Mouse (Mus musculus) embryo, embryonic 9.5 days (tissue): Measurements from ENCODE around the gene B3gnt6.

ENCODE experiments used
- DNase-seq: peaks from one replicate; pipeline ENCODE4 v3.0.0-alpha.2; 2017; ENCODE audit errors: extremely low spot score

The B3gnt6 gene

GRCm38 (mm10) chr7:98177071-98177485, 22.2 kb downstream of the B3gnt6 start:
- no peak for DNase-seq

- no peak for DNase-seq
These were observed 22.8 kb downstream of the B3gnt6 start for GRCm38 (mm10) chr7:98176322-98177070.

GRCm38 (mm10) chr7:98174883-98175755, 24.2 kb downstream of the B3gnt6 start:
- no peak for DNase-seq

GRCm38 (mm10) chr7:98173408-98173807, 25.9 kb downstream of the B3gnt6 start:
- no peak for DNase-seq

- DNase-seq, result no peak
These were observed 26.6 kb downstream of the B3gnt6 start for GRCm38 (mm10) chr7:98172661-98173060.

GRCm38 (mm10) chr7:98171141-98172073, 27.9 kb downstream of the B3gnt6 start:
- no peak for DNase-seq

- no peak for DNase-seq
These were observed 34.2 kb downstream of the B3gnt6 start for GRCm38 (mm10) chr7:98164999-98165528.

- DNase-seq, result no peak
These were observed 34.8 kb downstream of the B3gnt6 start for GRCm38 (mm10) chr7:98164382-98164998.

- DNase-seq, result no peak
These were observed 35.6 kb downstream of the B3gnt6 start for GRCm38 (mm10) chr7:98163700-98164099.

GRCm38 (mm10) chr7:98162239-98162638, 37.0 kb downstream of the B3gnt6 start:
- DNase-seq, result no peak

GRCm38 (mm10) chr7:98160041-98160740, 39.1 kb downstream of the B3gnt6 start:
- no peak for DNase-seq

GRCm38 (mm10) chr7:98158481-98158880, 40.8 kb downstream of the B3gnt6 start:
- DNase-seq, result no peak

GRCm38 (mm10) chr7:98157636-98158332, 41.5 kb downstream of the B3gnt6 start:
- no peak for DNase-seq

GRCm38 (mm10) chr7:98156280-98156665, 43.0 kb downstream of the B3gnt6 start:
- no peak for DNase-seq

GRCm38 (mm10) chr7:98155546-98156279, 43.6 kb downstream of the B3gnt6 start:
- peak; percentile 65 for DNase-seq

- no peak for DNase-seq
These were observed 45.4 kb downstream of the B3gnt6 start for GRCm38 (mm10) chr7:98153892-98154291.

GRCm38 (mm10) chr7:98153345-98153744, 45.9 kb downstream of the B3gnt6 start:
- no peak for DNase-seq

- no peak for DNase-seq
These were observed 46.9 kb downstream of the B3gnt6 start for GRCm38 (mm10) chr7:98152400-98152799.

GRCm38 (mm10) chr7:98150525-98150924, 48.8 kb downstream of the B3gnt6 start:
- DNase-seq, result no peak
